Mouse (Mus musculus): ENCODE results near the gene Ptges.

DNA sequence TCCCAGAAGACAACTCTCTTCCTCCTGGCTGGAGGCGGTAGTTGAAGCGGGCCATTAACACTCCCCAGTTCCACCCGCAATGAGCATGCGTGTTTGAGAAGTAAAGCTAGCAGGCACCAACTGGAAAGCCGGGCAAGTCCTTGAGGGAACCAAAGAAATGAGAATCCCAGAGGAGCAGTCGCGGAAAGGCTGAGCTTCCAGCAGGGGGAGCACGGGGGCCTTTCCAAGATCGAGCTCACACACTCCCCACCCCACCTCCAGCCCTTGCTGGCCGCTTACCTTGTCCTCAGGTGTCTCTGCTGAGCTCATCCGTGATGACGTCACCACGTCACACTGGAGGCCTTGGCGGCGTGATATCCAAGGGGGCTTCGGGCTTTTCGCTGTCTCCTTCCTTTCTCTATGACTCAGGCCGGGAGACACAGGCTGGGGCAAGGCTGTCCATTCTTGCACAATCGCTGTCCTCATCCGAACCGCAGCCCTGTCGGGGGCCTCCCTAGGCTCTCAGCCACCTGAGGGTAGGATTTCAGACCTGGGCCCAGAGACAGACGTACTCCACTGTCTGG, at the start of gene Ptges:
- TF ChIP-seq CTCF (IDR thresholded peaks at IDR 0.05) (peak; percentile 79), EP300 (IDR thresholded peaks at IDR 0.05) (no peak)

Data from lung, postnatal 0 days (tissue).